Mouse (Mus musculus): ENCODE measurements around the gene Kcnn3. TPM values are rescaled to one million over a fixed set of nuclear protein-coding genes. Genes with fewer than 3 reads are reported as not detected.

The Kcnn3 gene
- polyA plus RNA-seq, 1 experiment from 2014 or later, result 4.4 TPM

DNA sequence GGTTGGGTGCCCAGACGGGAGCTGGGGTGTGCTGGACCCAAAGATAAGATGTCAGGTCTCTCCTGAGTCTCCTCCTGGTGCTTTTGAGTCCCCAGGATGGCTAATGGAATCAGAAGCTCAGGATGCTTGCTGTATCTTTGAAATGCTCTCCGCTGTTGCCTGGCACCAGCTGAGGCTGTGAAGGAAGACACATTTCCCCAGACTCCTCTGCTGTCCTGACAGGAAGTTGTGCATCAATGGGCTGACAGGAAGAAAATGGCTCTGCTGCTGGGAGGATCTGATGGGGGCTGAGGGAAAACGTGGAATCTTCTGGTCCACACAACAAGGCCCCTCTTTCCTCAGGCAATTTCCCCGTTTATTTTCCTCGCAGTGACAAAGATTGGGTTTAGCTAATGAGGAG lies 27.0 kb downstream of the Kcnn3 start:
- Histone ChIP-seq H3K4me2 (replicated peaks; ENCODE audit: low read depth, low read length) (no peak overlapping the region), H3K9me3 (ENCODE audit: control insufficient read depth, low read depth, low read length) (no peaks in the 10 kb centered on the region), H3K36me3 (ENCODE audit: control insufficient read depth, insufficient read depth, low read length) (no peaks in the 10 kb centered on the region), H3K9ac (replicated peaks; ENCODE audit: low read depth, low read length) (no peak overlapping the region), H3K4me1 (ENCODE audit: control insufficient read depth, insufficient read depth, low read length) (peaks cover 7% of the 10 kb centered on the region; the same call in 1 of the 2 replicates), H3K27me3 (ENCODE audit: control insufficient read depth, insufficient read depth, low read length) (no peaks in the 10 kb centered on the region), H3K27ac (ENCODE audit: low read length) (no peak overlapping the region), H3K4me3 (ENCODE audit: low read depth, low read length) (no peak overlapping the region)
- ATAC-seq (ENCODE audit: insufficient number of reproducible peaks, insufficient read depth, low FRiP score, low read depth), result no peak
- 18% methylated on average over 5 of the region's 5 CpGs for WGBS

DNA sequence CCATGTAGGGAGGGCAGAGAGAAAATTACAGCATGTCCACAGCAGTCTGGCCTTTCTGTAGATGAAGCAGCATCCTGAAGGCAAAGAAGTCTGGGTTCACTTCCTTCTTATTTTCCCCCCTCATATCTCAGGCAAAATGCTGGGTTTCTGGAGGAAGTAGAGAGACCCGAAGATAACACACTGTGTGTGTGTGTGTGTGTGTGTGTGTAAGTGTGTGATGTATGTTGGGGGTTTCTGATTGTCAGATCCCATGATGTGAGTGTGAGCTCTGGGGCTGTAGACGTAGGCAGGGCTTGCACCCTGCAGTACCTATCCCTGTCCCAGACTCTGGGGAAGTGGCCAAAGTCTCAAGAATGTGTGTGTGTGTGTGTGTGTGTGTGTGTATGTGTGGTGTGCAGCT lies 28.8 kb downstream of the Kcnn3 start:
- 91% methylated on average over 2 of the region's 2 CpGs for WGBS
- no peaks in the 10 kb centered on the region for H3K27me3 ChIP-seq (ENCODE audit: control insufficient read depth, insufficient read depth, low read length)
- H3K36me3 ChIP-seq (ENCODE audit: control insufficient read depth, insufficient read depth, low read length), result no peaks in the 10 kb centered on the region
- H3K4me3 ChIP-seq (ENCODE audit: low read depth, low read length), result no peak overlapping the region
- no peak overlapping the region for H3K27ac ChIP-seq (ENCODE audit: low read length)
- no peak overlapping the region for H3K9ac ChIP-seq (replicated peaks; ENCODE audit: low read depth, low read length)
- ATAC-seq (ENCODE audit: insufficient number of reproducible peaks, insufficient read depth, low FRiP score, low read depth), result no peak
- no peak overlapping the region for H3K4me2 ChIP-seq (replicated peaks; ENCODE audit: low read depth, low read length)
- H3K4me1 ChIP-seq (ENCODE audit: control insufficient read depth, insufficient read depth, low read length), result peaks cover 7% of the 10 kb centered on the region; the same call in 1 of the 2 replicates
- H3K9me3 ChIP-seq (ENCODE audit: control insufficient read depth, low read depth, low read length), result no peaks in the 10 kb centered on the region

DNA sequence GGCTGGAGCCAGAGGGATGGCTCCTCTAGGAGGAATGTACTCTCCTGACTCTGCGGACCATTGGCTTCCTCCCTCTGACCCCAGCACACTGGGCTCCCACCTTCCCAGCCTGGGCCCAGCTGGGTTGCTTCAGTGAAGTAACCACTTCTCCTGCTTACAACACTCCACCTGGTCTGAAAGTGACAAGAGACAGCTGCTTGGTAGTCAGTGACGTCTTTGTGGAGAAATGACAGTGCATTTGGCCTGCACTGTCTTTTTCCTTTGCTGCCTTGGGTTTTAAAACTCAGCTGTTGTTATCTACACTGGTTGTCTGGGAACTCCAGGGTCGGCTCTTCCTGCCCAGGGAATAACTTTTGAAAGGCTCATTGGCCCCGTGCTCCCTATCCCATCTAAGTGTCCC lies 29.5 kb downstream of the Kcnn3 start:
- Histone ChIP-seq H3K4me3 (ENCODE audit: low read depth, low read length) (no peak overlapping the region), H3K27me3 (ENCODE audit: control insufficient read depth, insufficient read depth, low read length) (no peaks in the 10 kb centered on the region), H3K4me2 (replicated peaks; ENCODE audit: low read depth, low read length) (no peak overlapping the region), H3K4me1 (ENCODE audit: control insufficient read depth, insufficient read depth, low read length) (peaks cover 7% of the 10 kb centered on the region; the same call in 1 of the 2 replicates), H3K9me3 (ENCODE audit: control insufficient read depth, low read depth, low read length) (no peaks in the 10 kb centered on the region), H3K9ac (replicated peaks; ENCODE audit: low read depth, low read length) (no peak overlapping the region), H3K27ac (ENCODE audit: low read length) (no peak overlapping the region), H3K36me3 (ENCODE audit: control insufficient read depth, insufficient read depth, low read length) (no peaks in the 10 kb centered on the region)
- WGBS, result 31% methylated on average over 4 of the region's 4 CpGs
- ATAC-seq (ENCODE audit: insufficient number of reproducible peaks, insufficient read depth, low FRiP score, low read depth), result peak; percentile 25; the same call in 1 of the 2 replicates

DNA sequence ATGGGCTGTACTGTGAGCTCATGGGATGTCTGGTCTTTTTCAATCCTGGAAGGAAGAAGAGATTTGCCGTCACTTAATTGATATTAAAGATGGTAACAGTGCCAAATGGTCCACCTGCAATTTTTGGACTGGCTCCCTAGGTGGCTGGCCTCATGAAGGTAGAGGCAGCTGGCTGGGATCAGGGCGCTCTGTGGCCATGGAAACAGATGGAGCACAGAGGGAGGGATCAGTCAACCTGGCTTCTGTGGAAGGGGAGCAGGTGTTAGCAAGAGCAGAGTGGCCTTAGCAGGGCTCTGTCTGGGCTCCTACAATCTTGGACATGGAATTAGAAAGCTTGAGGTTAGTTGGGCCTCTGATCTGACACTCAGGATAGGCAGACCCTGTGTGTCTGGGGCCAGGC lies 31.9 kb downstream of the Kcnn3 start:
- 46% methylated on average over 2 of the region's 2 CpGs for WGBS

DNA sequence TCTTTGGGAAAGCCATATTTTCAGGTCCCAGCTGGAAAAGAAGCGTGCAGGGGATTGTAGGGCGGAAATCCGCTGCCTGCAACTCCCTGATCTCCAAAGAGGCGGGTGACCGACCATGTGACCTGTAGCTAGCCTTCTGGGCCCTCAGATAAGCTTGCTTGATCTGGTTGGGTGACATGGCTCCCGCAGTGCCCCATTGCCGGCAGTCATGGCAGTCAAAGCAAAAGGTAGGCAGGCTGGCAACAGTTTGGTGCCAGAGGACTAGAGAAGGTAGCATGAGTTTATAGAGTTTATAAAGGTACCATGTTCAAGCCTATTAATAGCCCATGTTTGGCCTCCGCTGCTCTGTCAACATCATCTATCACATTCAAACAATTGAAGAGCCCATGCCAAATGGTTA lies 33.5 kb downstream of the Kcnn3 start:
- Histone ChIP-seq H3K9ac (replicated peaks; ENCODE audit: low read depth, low read length) (no peak overlapping the region), H3K4me1 (ENCODE audit: control insufficient read depth, insufficient read depth, low read length) (no peaks in the 10 kb centered on the region), H3K9me3 (ENCODE audit: control insufficient read depth, low read depth, low read length) (no peaks in the 10 kb centered on the region), H3K27ac (ENCODE audit: low read length) (no peak overlapping the region), H3K4me3 (ENCODE audit: low read depth, low read length) (no peak overlapping the region), H3K4me2 (replicated peaks; ENCODE audit: low read depth, low read length) (no peak overlapping the region), H3K27me3 (ENCODE audit: control insufficient read depth, insufficient read depth, low read length) (no peaks in the 10 kb centered on the region), H3K36me3 (ENCODE audit: control insufficient read depth, insufficient read depth, low read length) (no peaks in the 10 kb centered on the region)
- WGBS, result 80% methylated on average over 8 of the region's 8 CpGs
- no peak for ATAC-seq (ENCODE audit: insufficient number of reproducible peaks, insufficient read depth, low FRiP score, low read depth)

More for the DNA sequence above, 31.9 kb downstream of the Kcnn3 start:
- peak; percentile 70; the same call in 1 of the 2 replicates for ATAC-seq (ENCODE audit: insufficient number of reproducible peaks, insufficient read depth, low FRiP score, low read depth)
- Histone ChIP-seq H3K4me3 (ENCODE audit: low read depth, low read length) (no peak overlapping the region), H3K9ac (replicated peaks; ENCODE audit: low read depth, low read length) (no peak overlapping the region), H3K9me3 (ENCODE audit: control insufficient read depth, low read depth, low read length) (no peaks in the 10 kb centered on the region), H3K27ac (ENCODE audit: low read length) (no peak overlapping the region), H3K4me1 (ENCODE audit: control insufficient read depth, insufficient read depth, low read length) (peaks cover 5% of the 10 kb centered on the region; the same call in 1 of the 2 replicates), H3K27me3 (ENCODE audit: control insufficient read depth, insufficient read depth, low read length) (no peaks in the 10 kb centered on the region), H3K36me3 (ENCODE audit: control insufficient read depth, insufficient read depth, low read length) (no peaks in the 10 kb centered on the region), H3K4me2 (replicated peaks; ENCODE audit: low read depth, low read length) (no peak overlapping the region)

DNA sequence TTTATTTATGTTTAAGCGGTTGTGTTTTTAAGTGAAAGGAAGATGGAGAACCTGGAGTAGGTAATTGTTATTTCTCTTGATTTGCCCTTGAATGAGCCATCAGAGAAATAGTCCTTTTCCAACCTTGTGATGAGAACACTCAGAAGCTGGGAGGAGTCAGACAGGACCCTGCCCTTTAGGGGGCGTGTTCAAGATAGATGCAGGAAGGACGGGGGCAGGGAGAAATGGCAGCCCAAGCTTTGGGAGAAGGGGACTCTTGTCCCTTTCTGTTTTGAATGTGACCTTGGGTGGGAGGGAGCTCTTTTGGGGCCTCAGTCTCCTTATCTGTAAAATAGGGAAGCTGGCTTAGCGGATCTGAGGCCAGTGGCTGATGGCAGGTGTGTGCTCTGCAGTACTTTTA lies 34.0 kb downstream of the Kcnn3 start:
- Histone ChIP-seq H3K4me1 (ENCODE audit: control insufficient read depth, insufficient read depth, low read length) (no peaks in the 10 kb centered on the region), H3K27ac (ENCODE audit: low read length) (no peak overlapping the region), H3K4me2 (replicated peaks; ENCODE audit: low read depth, low read length) (no peak overlapping the region), H3K27me3 (ENCODE audit: control insufficient read depth, insufficient read depth, low read length) (no peaks in the 10 kb centered on the region), H3K4me3 (ENCODE audit: low read depth, low read length) (no peak overlapping the region), H3K9ac (replicated peaks; ENCODE audit: low read depth, low read length) (no peak overlapping the region), H3K9me3 (ENCODE audit: control insufficient read depth, low read depth, low read length) (no peaks in the 10 kb centered on the region), H3K36me3 (ENCODE audit: control insufficient read depth, insufficient read depth, low read length) (no peaks in the 10 kb centered on the region)
- WGBS, result 74% methylated on average over 4 of the region's 4 CpGs
- ATAC-seq (ENCODE audit: insufficient number of reproducible peaks, insufficient read depth, low FRiP score, low read depth), result no peak

DNA sequence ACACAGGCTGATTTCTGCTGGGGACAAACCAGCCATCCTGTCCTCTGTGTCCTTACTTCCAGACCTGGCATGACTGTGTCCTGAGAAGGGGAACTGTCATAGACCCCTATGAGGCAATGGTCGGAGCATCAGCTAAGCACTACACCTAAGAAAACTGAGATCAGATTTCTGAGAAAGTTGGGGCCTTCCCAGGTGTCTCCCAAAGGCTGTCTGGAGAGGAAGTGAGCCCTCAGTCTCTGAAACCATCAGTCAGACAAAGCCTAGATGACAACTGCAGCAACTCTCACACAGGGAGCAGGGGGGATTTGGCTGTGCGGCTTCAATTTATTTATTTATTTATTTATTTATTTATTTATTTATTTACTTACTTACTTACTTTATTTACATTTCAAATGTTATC lies 34.6 kb downstream of the Kcnn3 start:
- Histone ChIP-seq H3K4me3 (ENCODE audit: low read depth, low read length) (no peak overlapping the region), H3K9ac (replicated peaks; ENCODE audit: low read depth, low read length) (no peak overlapping the region), H3K27me3 (ENCODE audit: control insufficient read depth, insufficient read depth, low read length) (no peaks in the 10 kb centered on the region), H3K27ac (ENCODE audit: low read length) (no peak overlapping the region), H3K9me3 (ENCODE audit: control insufficient read depth, low read depth, low read length) (no peaks in the 10 kb centered on the region), H3K4me2 (replicated peaks; ENCODE audit: low read depth, low read length) (no peak overlapping the region), H3K36me3 (ENCODE audit: control insufficient read depth, insufficient read depth, low read length) (no peaks in the 10 kb centered on the region), H3K4me1 (ENCODE audit: control insufficient read depth, insufficient read depth, low read length) (no peaks in the 10 kb centered on the region)
- ATAC-seq (ENCODE audit: insufficient number of reproducible peaks, insufficient read depth, low FRiP score, low read depth), result no peak
- WGBS, result 87% methylated on average over 2 of the region's 2 CpGs

DNA sequence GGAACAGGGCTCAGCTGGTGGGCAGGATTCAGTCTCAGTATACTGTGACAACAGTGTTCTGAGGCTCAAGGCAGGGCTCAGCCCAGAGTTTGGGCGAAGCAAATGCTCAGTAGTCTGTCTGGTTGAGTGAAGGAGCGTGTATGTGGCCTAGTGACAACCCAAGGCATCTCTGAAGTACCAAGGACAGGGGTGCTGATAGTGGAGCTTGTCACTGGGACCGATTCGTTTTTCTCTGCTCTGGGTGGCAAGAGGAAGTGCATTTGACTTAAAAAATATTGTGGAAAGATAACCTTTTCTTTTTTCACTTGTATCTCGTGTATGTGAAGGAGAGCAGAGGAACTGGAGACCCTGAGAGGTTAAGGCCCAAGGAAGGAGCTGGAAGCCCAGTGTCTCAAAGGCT lies 37.8 kb downstream of the Kcnn3 start:
- Histone ChIP-seq H3K27ac (ENCODE audit: low read length) (no peak overlapping the region), H3K4me1 (ENCODE audit: control insufficient read depth, insufficient read depth, low read length) (no peaks in the 10 kb centered on the region), H3K27me3 (ENCODE audit: control insufficient read depth, insufficient read depth, low read length) (no peaks in the 10 kb centered on the region), H3K4me3 (ENCODE audit: low read depth, low read length) (no peak overlapping the region), H3K9ac (replicated peaks; ENCODE audit: low read depth, low read length) (no peak overlapping the region), H3K36me3 (ENCODE audit: control insufficient read depth, insufficient read depth, low read length) (no peaks in the 10 kb centered on the region), H3K4me2 (replicated peaks; ENCODE audit: low read depth, low read length) (no peak overlapping the region), H3K9me3 (ENCODE audit: control insufficient read depth, low read depth, low read length) (no peaks in the 10 kb centered on the region)
- no peak for ATAC-seq (ENCODE audit: insufficient number of reproducible peaks, insufficient read depth, low FRiP score, low read depth)
- WGBS, result 68% methylated on average over 5 of the region's 5 CpGs

Measured in stomach, embryonic 14.5 days (tissue).